Mouse (Mus musculus) lung, adult 2 months (tissue): ENCODE data around the gene Ppfibp1.

Experiments used
- CTCF ChIP-seq: fragments of 200-500 bp; IDR thresholded peaks from 2 replicates; pipeline ENCODE4 v1.5.1; 2011; ENCODE audit warnings: mild to moderate bottlenecking, low read length, control low read depth; ENCODE audit not compliant: insufficient read depth
- POLR2A ChIP-seq: fragments of 200-500 bp; IDR thresholded peaks from 2 replicates; pipeline ENCODE4 v1.6.1; 2011; ENCODE audit warnings: low read depth, mild to moderate bottlenecking, control low read depth, low read length, borderline replicate concordance; ENCODE audit errors: extremely low read depth

DNA sequence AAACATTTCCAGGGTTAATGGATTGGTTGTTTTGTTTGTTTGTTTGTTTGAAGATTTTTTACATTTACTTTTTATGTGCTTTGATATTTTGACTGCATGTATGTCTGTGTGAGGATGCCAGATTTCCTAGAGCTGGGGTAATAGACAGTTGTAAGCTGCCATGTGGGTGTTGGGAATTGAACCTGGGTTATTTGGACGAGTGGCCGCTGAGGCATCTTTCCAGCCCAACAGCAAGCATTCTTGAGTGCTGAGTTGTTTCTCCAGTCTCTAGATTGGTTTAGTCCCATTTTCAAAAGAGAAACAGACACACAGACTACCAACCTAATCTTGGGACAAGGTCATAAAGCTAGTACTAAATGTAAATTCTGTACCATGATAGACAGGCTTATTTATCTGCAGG lies 22.5 kb downstream of the Ppfibp1 start:
- TF ChIP-seq CTCF (no peak), POLR2A (no peak)
